Mouse (Mus musculus) bone marrow, adult 2 months (tissue): Measurements from ENCODE around the gene Map2k1.

Source experiments
- CTCF ChIP-seq: fragments of 200-500 bp; IDR thresholded peaks from 2 replicates; pipeline ENCODE4 v1.5.1; 2011; ENCODE audit warnings: low read length, control low read depth; ENCODE audit not compliant: control insufficient read depth, insufficient read depth
- POLR2A ChIP-seq: fragments of 200-500 bp; IDR thresholded peaks from 2 replicates; pipeline ENCODE4 v1.6.1; 2011; ENCODE audit warnings: low read depth, mild to moderate bottlenecking, control low read depth, low read length, borderline replicate concordance; ENCODE audit not compliant: control insufficient read depth

GRCm38 (mm10) chr9:64250111-64250730 is 3.2 kb downstream of the Map2k1 start:
- TF ChIP-seq POLR2A (no peak), CTCF (no peak)
